Mouse (Mus musculus) kidney, adult 2 months (tissue): ENCODE measurements around the gene Tshz2.

Source experiments
- CTCF ChIP-seq: fragments of 200-500 bp; conservative IDR thresholded peaks from 2 replicates; pipeline ENCODE4 v1.5.1; 2011; ENCODE audit warnings: low read depth, mild to moderate bottlenecking, control low read depth, low read length, moderate library complexity, mixed read lengths; ENCODE audit not compliant: insufficient read depth, insufficient read length
- POLR2A ChIP-seq: fragments of 200-500 bp; IDR thresholded peaks from one replicate; pipeline ENCODE4 v1.6.1; 2011; ENCODE audit warnings: low read depth, low read length, control low read depth

- TF ChIP-seq CTCF (no peak), POLR2A (no peak)
These were observed 194.0 kb downstream of the Tshz2 start for GRCm38 (mm10) chr2:169826833-169827232.
